Mouse (Mus musculus) forebrain, embryonic 11.5 days (tissue): ENCODE results near the gene Zfp334. TPM values are rescaled to one million over a fixed set of nuclear protein-coding genes. Genes with fewer than 3 reads are reported as not detected.

Experiments
- polyA plus RNA-seq: library from polyadenylated mRNA; unstranded; fragments of >200 nt; fragmentation: Nextera tagmentation; extraction: Ambion mirVana; gene quantifications from 2 replicates; pipeline ENCODE4 v1.2.1, GENCODE M21; 2014

The Zfp334 gene
- polyA plus RNA-seq, 1 experiment from 2014 or later = 23.7 TPM

Other genes starting within 250 kb of the Zfp334 start
- gene Cdh22, start 153.4 kb downstream of the Zfp334 start, polyA plus RNA-seq = 6.2 and 6.3 TPM in 2 replicates
- 54.3 and 62.7 TPM in 2 replicates for gene Slc35c2, start 100.4 kb downstream of the Zfp334 start, polyA plus RNA-seq
- 95.4 and 108 TPM in 2 replicates for gene Elmo2, start 61.8 kb downstream of the Zfp334 start, polyA plus RNA-seq
- gene Zfp663, start 19.5 kb downstream of the Zfp334 start, polyA plus RNA-seq = 4.7 and 5.8 TPM in 2 replicates
- gene Ocstamp, start 12.1 kb upstream of the Zfp334 start, polyA plus RNA-seq = 0.07 and 0.09 TPM in 2 replicates
- 1.9 and 2.5 TPM in 2 replicates for gene Slc13a3, start 85.0 kb upstream of the Zfp334 start, polyA plus RNA-seq
- 53.1 and 58.9 TPM in 2 replicates for gene Trp53rka, start 105.1 kb upstream of the Zfp334 start, polyA plus RNA-seq
- 4.2 TPM in 2 replicates for gene Slc2a10, start 115.5 kb upstream of the Zfp334 start, polyA plus RNA-seq
- gene Eya2, start 206.8 kb upstream of the Zfp334 start, polyA plus RNA-seq = 10.3 TPM in 2 replicates